Mouse (Mus musculus): ENCODE measurements around the gene Exoc6b.

GRCm38 (mm10) chr6:85086645-85087044 lies 17.3 kb upstream of the Exoc6b start:
- TF ChIP-seq CTCF (IDR thresholded peaks at IDR 0.05; ENCODE audit: low read depth, low read length) (no peak), TAL1 (conservative IDR thresholded peaks at IDR 0.05; ENCODE audit: low read depth, low read length) (no peak), GATA1 (IDR thresholded peaks at IDR 0.05; ENCODE audit: borderline replicate concordance, low read length) (no peak)

Data from G1E (cell line).